Mouse (Mus musculus) MEL (cell line): Measurements from ENCODE around the gene Aqp11. TPM values are rescaled to one million over a fixed set of nuclear protein-coding genes. Genes with fewer than 3 reads are reported as not detected.

Experiments used
- DNase-seq: peaks from one replicate; pipeline ENCODE4 v3.0.0; 2011; ENCODE audit warnings: low read depth, low spot score
- H3K27ac ChIP-seq: 2 replicates; pipeline ENCODE4 v1.5.1; 2012; ENCODE audit warnings: low read depth, mild to moderate bottlenecking, control low read depth, low read length, moderate library complexity; ENCODE audit not compliant: control insufficient read depth
- H3K27me3 ChIP-seq, 2 experiments: fragments of 150-350 bp in 1 of 2; sonication (generic) in 1 of 2; 2 replicates each; pipeline ENCODE4 v1.6.1; 2012; ENCODE audit warnings: low read length in 2 of 2, mild to moderate bottlenecking in 2 of 2, improper control_type of control experiment in 1 of 2, moderate library complexity in 1 of 2; ENCODE audit not compliant: insufficient read depth in 2 of 2, control insufficient read depth in 1 of 2
- H3K36me3 ChIP-seq, 2 experiments: 2 replicates each; pipeline ENCODE4 v1.6.1; 2012 to 2014; ENCODE audit warnings: low read length in 2 of 2, improper control_type of control experiment in 1 of 2, inconsistent platforms in 1 of 2, mild to moderate bottlenecking in 1 of 2; ENCODE audit not compliant: insufficient read depth in 2 of 2, control insufficient read depth in 1 of 2
- H3K4me1 ChIP-seq, 2 experiments: fragments of 150-350 bp in 1 of 2; sonication (generic) in 1 of 2; 2 replicates each; pipeline ENCODE4 v1.6.1; 2012; ENCODE audit warnings: low read length in 2 of 2, improper control_type of control experiment in 1 of 2, mild to moderate bottlenecking in 1 of 2; ENCODE audit not compliant: insufficient read depth in 2 of 2, control insufficient read depth in 1 of 2
- H3K4me3 ChIP-seq, 2 experiments: fragments of 150-350 bp in 1 of 2; sonication (generic) in 1 of 2; 2 replicates each; pipeline ENCODE4 v1.5.1; 2012; ENCODE audit warnings: low read depth in 2 of 2, low read length in 2 of 2, mild to moderate bottlenecking in 2 of 2, moderate library complexity in 2 of 2, control low read depth in 1 of 2, improper control_type of control experiment in 1 of 2; ENCODE audit not compliant: control insufficient read depth in 1 of 2, insufficient read depth in 1 of 2
- H3K79me2 ChIP-seq: 2 replicates; pipeline ENCODE4 v1.6.1; 2012; ENCODE audit warnings: mild to moderate bottlenecking, low read length, moderate library complexity; ENCODE audit not compliant: control insufficient read depth, poor library complexity, insufficient read depth
- H3K9ac ChIP-seq: 2 replicates; pipeline ENCODE4 v1.6.1; 2012; ENCODE audit warnings: low read depth, mild to moderate bottlenecking, control low read depth, low read length, moderate library complexity; ENCODE audit not compliant: control insufficient read depth, poor library complexity, severe bottlenecking
- H3K9me3 ChIP-seq: fragments of 150-350 bp; sonication (generic); replicated peaks from 2 replicates; pipeline ENCODE4 v1.6.1; 2012; ENCODE audit warnings: mild to moderate bottlenecking, low read length, improper control_type of control experiment, moderate library complexity; ENCODE audit not compliant: insufficient read depth
- CTCF ChIP-seq, 3 experiments: IDR thresholded peaks in 2 of 3; conservative IDR thresholded peaks in 1 of 3; 2 replicates each; pipeline ENCODE4 v1.5.1; 2011 to 2012; ENCODE audit warnings: low read length in 3 of 3, low read depth in 2 of 3, mild to moderate bottlenecking in 2 of 3, improper control_type of control experiment in 1 of 3, inconsistent platforms in 1 of 3, mixed read lengths in 1 of 3, moderate library complexity in 1 of 3; ENCODE audit not compliant: control insufficient read depth in 1 of 3, insufficient read depth in 1 of 3, poor library complexity in 1 of 3, severe bottlenecking in 1 of 3
- JUND ChIP-seq: IDR thresholded peaks from 2 replicates; pipeline ENCODE4 v1.6.1; 2011; ENCODE audit warnings: low read depth, mild to moderate bottlenecking, improper control_type of control experiment, low read length
- POLR2AphosphoS5 ChIP-seq: IDR thresholded peaks from 2 replicates; pipeline ENCODE4 v1.6.1; 2012; ENCODE audit warnings: low read depth, borderline replicate concordance, mild to moderate bottlenecking, inconsistent platforms, low read length, moderate library complexity, mixed read lengths
- RAD21 ChIP-seq: IDR thresholded peaks from 2 replicates; pipeline ENCODE4 v1.6.1; 2011; ENCODE audit warnings: mild to moderate bottlenecking, low read depth, low read length, improper control_type of control experiment
- SMC3 ChIP-seq: IDR thresholded peaks from 2 replicates; pipeline ENCODE4 v1.6.1; 2011; ENCODE audit warnings: low read depth, low read length, improper control_type of control experiment
- polyA plus RNA-seq, 2 experiments: library from polyadenylated mRNA; stranded (reverse) in 1 of 2; unstranded in 1 of 2; fragments of >175 nt in 1 of 2; fragments of >200 nt in 1 of 2; gene quantifications; 2 replicates each; pipeline versions ENCODE4 v1.2.1 to v1.2.4; 2012; ENCODE audit warnings: low replicate concordance in 2 of 2, low read depth in 1 of 2; ENCODE audit not compliant: insufficient read length in 2 of 2, insufficient read depth in 1 of 2, missing spikeins in 1 of 2
- total RNA-seq: library from RNA; depleted of rRNA; stranded (reverse); fragments of 300-350 nt; gene quantifications from 2 replicates; pipeline ENCODE4 v1.2.3, GENCODE M21; 2012; rRNA removed

Gene Aqp11
- total and polyA plus RNA-seq, 3 experiments, result 0.89 to 3.9 TPM; not detected in 1

- Histone ChIP-seq H3K9ac (no peak overlapping the region), H3K4me1 (no peaks in the 10 kb centered on the region), H3K4me3 (no peak overlapping the region), H3K9me3 (no peaks in the 10 kb centered on the region), H3K79me2 (no peaks in the 10 kb centered on the region), H3K27me3 (no peaks in the 10 kb centered on the region), H3K27ac (no peak overlapping the region), H3K36me3 (peaks cover 0 to 19% of the 10 kb centered on the region in 2 experiments; a peak in 2 of 4 replicates)
- peak; percentile 62 for DNase-seq
- TF ChIP-seq CTCF (IDR thresholded peaks at IDR 0.05 in 2 of 3, conservative IDR thresholded peaks at IDR 0.05 in 1 of 3; ENCODE audit: control insufficient read depth in 1 of 3, insufficient read depth in 1 of 3, low read depth in 2 of 3, low read length in 3 of 3, poor library complexity in 1 of 3, severe bottlenecking in 1 of 3) (peak in 2 of 3 experiments; percentile 44 to 64; a peak in 3 of 6 replicates), RAD21 (peak; percentile 54), SMC3 (peak; percentile 48), POLR2AphosphoS5 (no peak), JUND (no peak)
Measured at GRCm38 (mm10) chr7:97679239-97679638, 58.9 kb downstream of the Aqp11 start.

Other genes with a start within 250 kb of the Aqp11 start
- gene Aamdc, start 158.8 kb downstream of the Aqp11 start, total RNA-seq, result 12.4 and 20.2 TPM in 2 replicates
- 10 to 100 TPM in 1 of 2 experiments, not detected in 1; 16.6 TPM for gene Aamdc, start 158.8 kb downstream of the Aqp11 start, polyA plus RNA-seq
- 11.4 and 12.7 TPM in 2 replicates for gene Rsf1, start 158.4 kb downstream of the Aqp11 start, total RNA-seq
- gene Rsf1, start 158.4 kb downstream of the Aqp11 start, polyA plus RNA-seq, result 10 to 100 TPM in 1 of 2 experiments, not detected in 1; 17.4 TPM
- gene Clns1a, start 41.7 kb downstream of the Aqp11 start, total RNA-seq, result 140 and 141 TPM in 2 replicates
- 100 to 1,000 TPM; 119 to 130 TPM for gene Clns1a, start 41.7 kb downstream of the Aqp11 start, polyA plus RNA-seq
- 2.5 and 2.8 TPM in 2 replicates for gene Pak1, start 50.3 kb upstream of the Aqp11 start, total RNA-seq
- gene Pak1, start 50.3 kb upstream of the Aqp11 start, polyA plus RNA-seq, result 1 to 10 TPM in 1 of 2 experiments, not detected in 1; 6.7 TPM
- gene Gdpd4, start 181.7 kb upstream of the Aqp11 start, total RNA-seq, result not detected in 2 replicates
- not detected for gene Gdpd4, start 181.7 kb upstream of the Aqp11 start, polyA plus RNA-seq